Mouse (Mus musculus) mature B cell (primary cell): ENCODE measurements around the gene Dclk1.

Source experiments
- in situ Hi-C: fragments of 300-500 bp; cut with MboI; formaldehyde crosslinking; loops from 2 replicates; pipeline ENCODE4 v1.14.3; 2019

Gene Dclk1

DNA sequence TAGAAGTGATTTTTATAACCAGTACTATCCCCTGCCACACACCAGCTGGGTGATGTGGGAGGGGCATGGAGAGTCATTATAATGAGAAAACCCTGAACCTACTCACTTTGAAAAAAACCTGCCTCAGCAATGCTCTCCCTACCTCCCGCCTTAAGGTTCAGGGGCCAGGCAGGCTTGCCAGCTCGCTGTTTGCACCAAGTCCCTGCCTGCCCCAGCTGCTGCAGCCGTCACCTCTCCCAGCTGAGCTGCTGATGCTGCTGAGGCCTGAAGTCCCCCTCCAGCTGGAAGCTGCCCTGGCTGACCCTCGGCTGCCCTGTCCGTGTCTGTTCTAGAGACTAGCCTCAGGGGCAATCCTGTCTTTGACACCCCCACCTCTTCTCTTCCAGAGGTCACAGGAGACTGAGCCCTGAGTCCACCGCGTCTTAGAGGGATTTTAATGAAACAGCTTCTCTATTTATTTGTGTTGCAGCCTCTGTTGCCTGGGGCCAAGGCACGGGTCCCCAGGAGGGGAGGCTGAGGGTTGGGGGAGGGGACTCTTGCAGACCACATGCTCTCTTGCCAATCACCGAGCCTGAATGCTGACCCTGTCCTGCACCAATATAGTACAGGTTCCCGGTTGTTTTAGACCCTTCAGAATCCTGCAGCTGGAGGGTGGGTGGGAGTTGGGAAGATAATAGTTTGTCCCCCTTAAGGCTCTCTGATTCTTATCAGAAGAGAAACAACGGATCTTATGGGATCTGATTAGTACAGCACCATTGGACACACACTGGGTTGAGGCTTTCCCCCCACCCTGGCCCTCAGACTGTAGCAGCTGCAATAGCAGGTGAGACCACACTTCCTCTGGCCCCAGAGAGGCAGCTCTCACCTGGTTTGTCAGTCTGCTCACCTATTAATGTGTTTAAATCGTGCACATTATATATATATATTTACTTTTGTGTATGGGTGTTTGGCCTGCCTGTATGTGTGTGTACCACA lies 346.1 kb downstream of the Dclk1 start:
- in situ Hi-C loops, result no loop called here
